In the genomic region with DNA sequence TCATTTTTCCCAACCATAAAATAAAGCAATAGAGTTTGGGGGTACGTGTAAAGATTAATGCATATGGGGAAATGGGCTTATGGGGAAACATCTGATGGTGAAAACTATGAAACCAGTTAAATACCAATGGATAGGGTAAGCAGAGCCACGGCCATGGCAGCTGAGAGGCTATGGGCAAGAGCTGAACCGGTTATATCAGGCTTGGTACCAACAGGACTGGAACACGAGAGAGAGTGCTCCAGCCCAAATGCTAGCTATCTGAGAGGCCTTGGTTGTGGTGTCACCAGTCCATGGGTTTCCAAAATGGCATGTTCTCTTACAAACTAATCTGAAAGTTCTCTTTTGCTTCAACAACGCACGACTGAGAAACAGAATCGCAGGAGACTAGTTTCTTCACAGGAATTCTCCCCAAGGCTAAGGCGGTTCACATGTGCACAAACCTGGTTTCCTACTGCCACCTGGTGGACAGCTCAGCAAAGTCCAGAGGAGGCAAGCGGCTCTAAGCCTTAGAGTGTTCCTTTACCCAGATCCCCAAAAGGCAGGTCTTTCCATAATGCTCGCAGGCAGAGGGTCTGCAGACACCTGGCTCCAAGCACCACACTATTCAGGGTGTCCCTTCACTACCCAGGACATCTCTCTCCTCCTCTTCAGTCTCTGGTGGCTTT, we compare ENCODE assay signal across 8 mouse cellular contexts.
DNase-seq lines count a peak whose midpoint lies in the region; ATAC-seq and TF ChIP-seq lines count a peak whose summit lies in the region.

No protein-coding gene starts in this region.

- peak; percentile 76 for TF ChIP-seq CTCF in heart, adult 2 months (IDR thresholded peaks at IDR 0.05)
- peak; percentile 93 for TF ChIP-seq CTCF in stomach, postnatal 0 days (IDR thresholded peaks at IDR 0.05; ENCODE audit: low read depth)

- H3K9ac ChIP-seq in heart, adult 2 months (ENCODE audit: low read depth, low read length), result no peak overlapping the region
- H3K9ac ChIP-seq in limb, embryonic 11.5 days (ENCODE audit: low read length), result no peak overlapping the region
- H3K9ac ChIP-seq in midbrain, embryonic 14.5 days (replicated peaks; ENCODE audit: low read length), result no peak overlapping the region
- H3K9ac ChIP-seq in stomach, postnatal 0 days (ENCODE audit: low read length), result no peak overlapping the region

- no peak overlapping the region for H3K4me2 ChIP-seq in limb, embryonic 11.5 days (ENCODE audit: low read depth, severe bottlenecking)
- H3K4me2 ChIP-seq in midbrain, embryonic 14.5 days (ENCODE audit: low read length), result no peak overlapping the region
- H3K4me2 ChIP-seq in stomach, postnatal 0 days (replicated peaks; ENCODE audit: low read depth), result no peak overlapping the region

- ATAC-seq in common myeloid progenitor, adult 5-6 weeks (replicated peaks; ENCODE audit: low read depth, poor library complexity, severe bottlenecking), result peak; percentile 93
- ATAC-seq in limb, embryonic 11.5 days (ENCODE audit: insufficient number of reproducible peaks, low FRiP score, low TSS enrichment, low read depth), result peak; percentile 88
- peak; percentile 87 for ATAC-seq in midbrain, embryonic 14.5 days (ENCODE audit: low FRiP score, low TSS enrichment)
- 0 out of 2 replicates have a peak, but pooled peaks have one; percentile 71 for ATAC-seq in stomach, postnatal 0 days (ENCODE audit: low FRiP score, low TSS enrichment)

- no peak overlapping the region for H3K27ac ChIP-seq in heart, adult 2 months
- no peak overlapping the region for H3K27ac ChIP-seq in limb, embryonic 11.5 days (replicated peaks; ENCODE audit: low read depth, low read length)
- H3K27ac ChIP-seq in midbrain, embryonic 14.5 days (replicated peaks; ENCODE audit: low read depth, low read length), result no peak overlapping the region
- no peak overlapping the region for H3K27ac ChIP-seq in stomach, postnatal 0 days (replicated peaks)

- 0 out of 2 replicates have a peak, but pooled peaks have one; percentile 15 for TF ChIP-seq EP300 in heart, adult 2 months (IDR thresholded peaks at IDR 0.05; ENCODE audit: insufficient read depth, low read depth, low read length)
- no peak for TF ChIP-seq EP300 in stomach, postnatal 0 days (optimal IDR thresholded peaks at IDR 0.05)

- H3K4me1 ChIP-seq in heart, adult 2 months (ENCODE audit: control insufficient read depth, insufficient read depth, low read length), result no peaks in the 10 kb centered on the region
- no peaks in the 10 kb centered on the region for H3K4me1 ChIP-seq in limb, embryonic 11.5 days (ENCODE audit: control insufficient read depth, insufficient read depth, low read length)
- no peaks in the 10 kb centered on the region for H3K4me1 ChIP-seq in midbrain, embryonic 14.5 days (ENCODE audit: control insufficient read depth, insufficient read depth, low read length)
- H3K4me1 ChIP-seq in stomach, postnatal 0 days (replicated peaks; ENCODE audit: control insufficient read depth, insufficient read depth), result no peaks in the 10 kb centered on the region

- H3K79me2 ChIP-seq in heart, adult 2 months (replicated peaks; ENCODE audit: control insufficient read depth, insufficient read depth, low read length), result no peaks in the 10 kb centered on the region

- intact Hi-C loops in heart, adult 2 months (cut with DNase I), result loop anchor here (5.0 kb wide), 1 partner anchor 1639 kb away; no protein-coding TSS in a partner anchor

- no peaks in the 10 kb centered on the region for H3K36me3 ChIP-seq in heart, adult 2 months (ENCODE audit: control insufficient read depth, insufficient read depth, low read length)
- no peaks in the 10 kb centered on the region for H3K36me3 ChIP-seq in limb, embryonic 11.5 days (ENCODE audit: control insufficient read depth, insufficient read depth, low read length)
- no peaks in the 10 kb centered on the region for H3K36me3 ChIP-seq in midbrain, embryonic 14.5 days (ENCODE audit: control insufficient read depth, insufficient read depth, low read length)
- no peaks in the 10 kb centered on the region for H3K36me3 ChIP-seq in stomach, postnatal 0 days (ENCODE audit: control insufficient read depth, insufficient read depth, low read length)

- DNase-seq in urinary bladder, adult 18-20 months (ENCODE audit: low spot score in 2 of 2), result peak; percentile 24 to 39
- no peak for DNase-seq in urinary bladder, postnatal 10 days (ENCODE audit: low spot score)
- peak; percentile 11 to 31 for DNase-seq in heart, adult 2 months
- peak; percentile 58 for DNase-seq in kidney, adult 9 months
- DNase-seq in limb, embryonic 11.5 days (ENCODE audit: low spot score), result peak; percentile 88
- peak; percentile 94 for DNase-seq in midbrain, embryonic 14.5 days
- peak; percentile 72 for DNase-seq in stomach, postnatal 0 days (ENCODE audit: low spot score)

- TF ChIP-seq POLR2A in heart, adult 2 months (IDR thresholded peaks at IDR 0.05; ENCODE audit: insufficient read depth, low read depth, low read length), result no peak

- 26% methylated on average over 10 of the region's 10 CpGs for WGBS in heart, adult 2 months
- 35% methylated on average over 10 of the region's 10 CpGs for WGBS in limb, embryonic 11.5 days
- WGBS in midbrain, embryonic 14.5 days, result 34% methylated on average over 10 of the region's 10 CpGs
- 31% methylated on average over 10 of the region's 10 CpGs for WGBS in stomach, postnatal 0 days

- H3K4me3 ChIP-seq in heart, adult 2 months, result no peak overlapping the region
- H3K4me3 ChIP-seq in limb, embryonic 11.5 days (ENCODE audit: low read depth, low read length), result no peak overlapping the region
- no peak overlapping the region for H3K4me3 ChIP-seq in midbrain, embryonic 14.5 days (replicated peaks; ENCODE audit: low read depth, low read length)
- no peak overlapping the region for H3K4me3 ChIP-seq in stomach, postnatal 0 days (ENCODE audit: low read depth, low read length)

- no peaks in the 10 kb centered on the region for H3K27me3 ChIP-seq in heart, adult 2 months (ENCODE audit: control insufficient read depth, insufficient read depth, low read length)
- H3K27me3 ChIP-seq in limb, embryonic 11.5 days (ENCODE audit: control insufficient read depth, insufficient read depth, low read length), result no peaks in the 10 kb centered on the region
- H3K27me3 ChIP-seq in midbrain, embryonic 14.5 days (ENCODE audit: control insufficient read depth, insufficient read depth, low read length), result no peaks in the 10 kb centered on the region
- H3K27me3 ChIP-seq in stomach, postnatal 0 days (ENCODE audit: control insufficient read depth, insufficient read depth, low read length), result no peaks in the 10 kb centered on the region

- no peaks in the 10 kb centered on the region for H3K9me3 ChIP-seq in limb, embryonic 11.5 days (ENCODE audit: control insufficient read depth, low read length)
- no peaks in the 10 kb centered on the region for H3K9me3 ChIP-seq in midbrain, embryonic 14.5 days (ENCODE audit: control insufficient read depth, low read length)
- H3K9me3 ChIP-seq in stomach, postnatal 0 days (ENCODE audit: control insufficient read depth, low read length), result no peaks in the 10 kb centered on the region
